14 mouse cellular contexts compared by ENCODE assay signal in genomic region chr13:92855901-92856300, GRCm38 (mm10). TPM values are rescaled to one million over a fixed set of nuclear protein-coding genes. Genes with fewer than 3 reads are reported as not detected.
DNase-seq lines count a peak whose midpoint lies in the region; ATAC-seq and TF ChIP-seq lines count a peak whose summit lies in the region.
"Had no signal": no experiment of that assay in that cellular context is flagged by ENCODE, and none has a peak within 500 bp of the region (broad histone marks: within the 10 kb centered on the region; RNA-seq: fewer than 3 reads in every experiment).

No protein-coding gene starts in this region.

- no peaks in the 10 kb centered on the region for H3K27me3 ChIP-seq in kidney, adult 2 months (replicated peaks; ENCODE audit: control insufficient read depth, insufficient read depth, low read length)
- no peaks in the 10 kb centered on the region for H3K27me3 ChIP-seq in kidney, embryonic 16.5 days (ENCODE audit: insufficient read depth, low read length)
- H3K27me3 ChIP-seq: forebrain, embryonic 12.5 days; limb, embryonic 15.5 days had no signal

- WGBS in kidney, adult 2 months, result 81% methylated on average over 4 of the region's 4 CpGs
- 74% methylated on average over 4 of the region's 4 CpGs for WGBS in kidney, embryonic 16.5 days

- H3K4me1 ChIP-seq in kidney, adult 2 months (ENCODE audit: control insufficient read depth, insufficient read depth, low read length), result no peaks in the 10 kb centered on the region
- H3K4me1 ChIP-seq in kidney, embryonic 16.5 days (ENCODE audit: insufficient read depth, low read length), result no peaks in the 10 kb centered on the region
- H3K4me1 ChIP-seq: forebrain, embryonic 12.5 days; hindbrain, embryonic 10.5 days; limb, embryonic 15.5 days; midbrain, embryonic 10.5 days had no signal

- H3K4me3 ChIP-seq in kidney, adult 2 months (ENCODE audit: insufficient read depth, low read depth, low read length), result no peak overlapping the region
- H3K4me3 ChIP-seq in kidney, embryonic 16.5 days (ENCODE audit: low read length), result no peak overlapping the region
- H3K4me3 ChIP-seq: forebrain, embryonic 12.5 days; hindbrain, embryonic 10.5 days; limb, embryonic 15.5 days; midbrain, embryonic 10.5 days had no signal

- DNase-seq in kidney, adult 2 months, result no peak
- DNase-seq in 3T3-L1 (ENCODE audit: low read depth, low spot score), result peak; percentile 29
- DNase-seq in B cell, adult 2 months, result peak; percentile 6 to 11
- no peak for DNase-seq in adrenal gland, adult 18-20 months (ENCODE audit: low spot score in 2 of 2)
- DNase-seq in heart, postnatal 10 days, result no peak
- DNase-seq: cerebellum, postnatal 36 days; gastrocnemius, postnatal 36 days; kidney, postnatal 4 days had no signal

- no peak overlapping the region for H3K4me2 ChIP-seq in kidney, embryonic 16.5 days (replicated peaks; ENCODE audit: low read depth, low read length)
- H3K4me2 ChIP-seq: forebrain, embryonic 12.5 days; limb, embryonic 15.5 days had no signal

- no peak for TF ChIP-seq POLR2A in kidney, adult 2 months (IDR thresholded peaks at IDR 0.05; ENCODE audit: low read depth, low read length)

- TF ChIP-seq CTCF in kidney, adult 2 months (conservative IDR thresholded peaks at IDR 0.05; ENCODE audit: insufficient read depth, insufficient read length, low read depth, low read length), result peak; percentile 29; the same call in 1 of the 2 replicates

- H3K9me3 ChIP-seq in kidney, embryonic 16.5 days (ENCODE audit: low read length), result no peaks in the 10 kb centered on the region
- H3K9me3 ChIP-seq: forebrain, embryonic 12.5 days; hindbrain, embryonic 10.5 days; limb, embryonic 15.5 days; midbrain, embryonic 10.5 days had no signal

- H3K27ac ChIP-seq in kidney, adult 2 months (ENCODE audit: insufficient read depth, low read depth, low read length), result no peak overlapping the region
- H3K27ac ChIP-seq in kidney, embryonic 16.5 days (ENCODE audit: low read length), result no peak overlapping the region
- H3K27ac ChIP-seq: forebrain, embryonic 12.5 days; hindbrain, embryonic 10.5 days; limb, embryonic 15.5 days; midbrain, embryonic 10.5 days had no signal

- no peak for ATAC-seq in kidney, embryonic 16.5 days (ENCODE audit: low FRiP score, low TSS enrichment)
- ATAC-seq in granulocyte monocyte progenitor cell, adult 5-6 weeks (replicated peaks; ENCODE audit: poor library complexity, severe bottlenecking), result peak; percentile 48; the same call in 1 of the 2 replicates

- H3K9ac ChIP-seq in kidney, embryonic 16.5 days (replicated peaks; ENCODE audit: low read length), result no peak overlapping the region
- H3K9ac ChIP-seq: forebrain, embryonic 12.5 days; limb, embryonic 15.5 days had no signal

- intact Hi-C loops in heart, postnatal 10 days (cut with DNase I), result loop anchor here (5.0 kb wide), 1 partner anchor 104 kb away; no protein-coding TSS in a partner anchor

- H3K36me3 ChIP-seq in kidney, adult 2 months (ENCODE audit: control insufficient read depth, insufficient read depth, low read length), result peaks cover 2% of the 10 kb centered on the region; the same call in 1 of the 2 replicates
- H3K36me3 ChIP-seq in kidney, embryonic 16.5 days (ENCODE audit: insufficient read depth, low read length), result peaks cover 24% of the 10 kb centered on the region

RNA-seq across cellular contexts. Expression of gene Mtx3, which starts 11.3 kb away (rescaled TPM):
- polyA plus RNA-seq in kidney, adult 2 months (2012; rRNA removed), result 5.0 and 5.4 TPM in 2 replicates
- polyA plus RNA-seq in kidney, embryonic 16.5 days (2015; fragmentation: Nextera tagmentation; extraction: Ambion mirVana), result 3.4 and 4.2 TPM in 2 replicates
- 8.9 and 20.5 TPM in 2 replicates for total RNA-seq in granulocyte monocyte progenitor cell, adult 5-6 weeks (2014; fragmentation: Nextera tagmentation)
- total RNA-seq in granulocyte monocyte progenitor cell, adult 5-6 weeks (2017), result 6.5 and 11.1 TPM in 2 replicates
- total RNA-seq in adrenal gland, adult 18-20 months (2021), result 10 to 100 TPM; 18.1 to 24.1 TPM
- total RNA-seq in heart, postnatal 10 days (2021), result 10 to 100 TPM in 1 of 2 experiments, 1 to 10 TPM in 1; 8.7 to 10.5 TPM

Comparison
In these comparisons a context has a peak if more than half of its experiments do, and no peak if none do; other contexts are left out.
1. DNase-seq: peak in 3T3-L1 (single experiment) and B cell, adult 2 months (2 of 2); none in kidney, adult 2 months (single experiment), adrenal gland, adult 18-20 months (0 of 2) and heart, postnatal 10 days (0 of 2).